Mouse (Mus musculus) stomach, postnatal 0 days (tissue): Measurements from ENCODE around the gene Cmc2. TPM values are rescaled to one million over a fixed set of nuclear protein-coding genes. Genes with fewer than 3 reads are reported as not detected.

Source experiments
- ATAC-seq: fragments of 200-750 bp; cut with Nextera tagmentation; 2 replicates; pipeline ENCODE4 v1.8.0; 2017; ENCODE audit not compliant: low FRiP score, low TSS enrichment
- DNase-seq: peaks from one replicate; pipeline ENCODE4 v3.0.0-alpha.2; 2016; ENCODE audit warnings: low spot score
- H3K27ac ChIP-seq: fragments of 300-500 bp; sonication (generic); replicated peaks from 2 replicates; pipeline ENCODE4 v1.5.1; 2014; ENCODE audit warnings: mild to moderate bottlenecking, control low read depth
- H3K27me3 ChIP-seq: fragments of 300-500 bp; sonication (generic); 2 replicates; pipeline ENCODE4 v1.6.1; 2014; ENCODE audit warnings: low read length; ENCODE audit not compliant: control insufficient read depth, insufficient read depth
- H3K36me3 ChIP-seq: fragments of 300-500 bp; sonication (generic); 2 replicates; pipeline ENCODE4 v1.6.1; 2014; ENCODE audit warnings: low read length, mixed read lengths; ENCODE audit not compliant: control insufficient read depth, insufficient read depth
- H3K4me1 ChIP-seq: fragments of 300-500 bp; sonication (generic); replicated peaks from 2 replicates; pipeline ENCODE4 v1.6.1; 2014; ENCODE audit warnings: antibody characterized with exemption; ENCODE audit not compliant: control insufficient read depth, insufficient read depth
- H3K4me2 ChIP-seq: fragments of 300-500 bp; sonication (generic); replicated peaks from 2 replicates; pipeline ENCODE4 v1.6.1; 2014; ENCODE audit warnings: low read depth, mild to moderate bottlenecking, control low read depth, moderate library complexity
- H3K4me3 ChIP-seq: fragments of 300-500 bp; sonication (generic); 2 replicates; pipeline ENCODE4 v1.5.1; 2014; ENCODE audit warnings: low read depth, low read length, control low read depth
- H3K9ac ChIP-seq: fragments of 300-500 bp; sonication (generic); 2 replicates; pipeline ENCODE4 v1.6.1; 2014; ENCODE audit warnings: mild to moderate bottlenecking, low read length, control low read depth, mixed read lengths
- H3K9me3 ChIP-seq: fragments of 300-500 bp; sonication (generic); 2 replicates; pipeline ENCODE4 v1.6.1; 2016; ENCODE audit warnings: low read length; ENCODE audit not compliant: control insufficient read depth
- CTCF ChIP-seq: IDR thresholded peaks from 2 replicates; pipeline ENCODE4 v1.5.1; 2016; ENCODE audit warnings: antibody characterized with exemption, low read depth, mild to moderate bottlenecking, moderate library complexity
- EP300 ChIP-seq: optimal IDR thresholded peaks from 2 replicates; pipeline ENCODE3; 2016; ENCODE audit warnings: antibody characterized with exemption
- WGBS: fragments of 180-500 bp; shearing (Covaris S2); extraction: QIAGEN DNeasy Blood & Tissue Kit; methylation state at CpG from one replicate; pipeline ENCODE4 v1.1.7; 2014; 5-methylcytosine and 5-hydroxymethylcytosine counted together
- polyA plus RNA-seq: library from polyadenylated mRNA; unstranded; fragments of >200 nt; fragmentation: Nextera tagmentation; extraction: Ambion mirVana; gene quantifications from 2 replicates; pipeline ENCODE4 v1.2.1, GENCODE M21; 2015

Gene Cmc2
- polyA plus RNA-seq, 1 experiment from 2014 or later: 47.7 TPM

DNA sequence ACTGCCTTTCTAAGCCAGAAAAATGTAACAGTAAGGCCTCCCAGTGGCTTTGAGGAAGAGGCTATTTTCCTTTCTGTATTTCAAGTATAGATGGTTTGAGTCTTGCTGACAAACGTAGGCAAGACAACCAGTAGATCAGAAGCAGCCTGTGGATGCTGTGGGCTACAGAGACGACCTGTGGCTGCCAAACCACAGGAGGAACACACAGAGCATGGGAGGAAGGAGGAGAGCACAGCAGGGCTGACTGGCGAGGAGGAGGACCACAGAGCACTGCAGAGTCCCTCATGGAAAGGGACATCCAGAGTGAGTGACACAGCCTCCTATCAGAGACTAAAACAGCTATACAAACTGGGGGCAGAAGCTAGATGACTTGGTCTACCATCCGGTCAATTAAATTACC is 16.0 kb downstream of the Cmc2 start:
- Histone ChIP-seq H3K9me3 (no peaks in the 10 kb centered on the region), H3K27ac (no peak overlapping the region), H3K36me3 (no peaks in the 10 kb centered on the region), H3K4me2 (no peak overlapping the region), H3K27me3 (no peaks in the 10 kb centered on the region), H3K4me1 (no peaks in the 10 kb centered on the region), H3K4me3 (no peak overlapping the region), H3K9ac (no peak overlapping the region)
- TF ChIP-seq EP300 (no peak), CTCF (no peak)
- DNase-seq (no peak), ATAC-seq (no peak)
- 81% methylated on average over 4 of the region's 4 CpGs for WGBS

DNA sequence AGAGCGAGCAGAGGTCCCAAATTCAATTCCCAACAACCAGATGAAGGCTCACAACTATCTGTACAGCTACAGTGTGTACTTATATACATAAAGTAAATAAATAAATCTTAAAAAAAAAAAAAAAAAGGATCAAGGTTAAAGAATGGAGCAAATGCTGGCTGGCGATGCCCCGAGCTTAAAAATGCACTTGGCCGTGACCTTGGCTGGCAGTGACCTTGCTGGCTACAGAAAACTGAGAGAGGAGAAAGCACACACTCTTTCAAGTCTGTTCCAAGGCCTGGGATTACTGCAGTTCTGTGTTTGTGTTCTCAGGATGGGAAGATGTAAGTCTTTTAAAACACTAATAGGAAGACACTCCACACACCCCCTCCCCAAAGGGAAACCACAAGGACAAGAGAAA is 16.5 kb downstream of the Cmc2 start:
- Histone ChIP-seq H3K4me1 (no peaks in the 10 kb centered on the region), H3K36me3 (no peaks in the 10 kb centered on the region), H3K9ac (no peak overlapping the region), H3K27me3 (no peaks in the 10 kb centered on the region), H3K9me3 (no peaks in the 10 kb centered on the region), H3K4me2 (no peak overlapping the region), H3K4me3 (no peak overlapping the region), H3K27ac (no peak overlapping the region)
- TF ChIP-seq EP300: no peak
- no peak for TF ChIP-seq CTCF
- ATAC-seq: no peak
- 90% methylated on average over 4 of the region's 4 CpGs for WGBS
- no peak for DNase-seq

DNA sequence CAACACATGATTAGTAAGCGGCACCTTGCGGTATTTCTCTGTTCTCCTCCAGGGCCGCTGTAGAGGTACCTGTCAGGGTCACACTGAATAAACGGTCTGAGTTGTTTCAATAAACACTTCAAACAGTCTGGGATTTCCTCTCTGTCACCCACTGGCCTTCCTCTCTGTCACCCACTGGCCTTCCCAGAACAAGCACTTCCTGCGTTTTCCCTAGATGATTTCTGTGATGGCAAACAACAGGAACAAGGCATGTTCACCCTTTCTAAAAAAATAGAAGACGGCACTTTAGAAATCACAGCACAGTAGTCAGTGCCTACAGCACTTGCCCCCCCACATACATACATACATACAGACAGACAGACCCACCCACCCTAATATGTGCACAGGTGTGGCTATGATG is 25.7 kb downstream of the Cmc2 start:
- TF ChIP-seq CTCF: no peak
- TF ChIP-seq EP300: no peak
- 84% methylated on average over 6 of the region's 6 CpGs for WGBS

DNA sequence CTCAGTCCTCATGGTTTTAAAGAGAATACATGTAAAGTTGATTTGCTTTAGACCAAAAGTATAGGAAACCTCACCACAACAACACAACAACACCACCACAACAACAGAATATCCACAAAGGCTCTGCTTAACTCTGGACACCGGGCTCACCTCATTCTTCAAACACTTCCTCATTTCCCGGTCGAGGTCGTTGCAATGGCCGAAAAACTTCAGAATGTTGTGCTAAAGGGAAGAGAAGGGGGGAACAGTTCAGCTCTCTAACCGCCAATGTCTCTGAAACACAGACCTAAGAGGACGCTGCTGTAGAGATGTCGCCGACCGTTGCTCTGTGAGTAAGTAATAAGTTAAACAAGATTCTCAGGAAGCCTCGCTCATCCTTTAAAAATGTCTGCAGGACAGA is 27.3 kb downstream of the Cmc2 start:
- Histone ChIP-seq H3K27ac (no peak overlapping the region), H3K4me2 (no peak overlapping the region), H3K9ac (no peak overlapping the region), H3K27me3 (no peaks in the 10 kb centered on the region), H3K4me3 (no peak overlapping the region), H3K36me3 (peaks cover 4% of the 10 kb centered on the region; the same call in 1 of the 2 replicates), H3K9me3 (0 out of 2 replicates have a peak, but pooled peaks cover 3% of the 10 kb centered on the region), H3K4me1 (no peaks in the 10 kb centered on the region)
- 66% methylated on average over 11 of the region's 11 CpGs for WGBS
- TF ChIP-seq CTCF (no peak), EP300 (no peak)
- DNase-seq (no peak), ATAC-seq (no peak)

More for the DNA sequence above, 25.7 kb downstream of the Cmc2 start:
- Histone ChIP-seq H3K4me1 (no peaks in the 10 kb centered on the region), H3K9ac (no peak overlapping the region), H3K4me2 (no peak overlapping the region), H3K4me3 (no peak overlapping the region), H3K36me3 (no peaks in the 10 kb centered on the region), H3K27ac (no peak overlapping the region), H3K9me3 (0 out of 2 replicates have a peak, but pooled peaks cover 3% of the 10 kb centered on the region), H3K27me3 (no peaks in the 10 kb centered on the region)
- DNase-seq (no peak), ATAC-seq (no peak)

DNA sequence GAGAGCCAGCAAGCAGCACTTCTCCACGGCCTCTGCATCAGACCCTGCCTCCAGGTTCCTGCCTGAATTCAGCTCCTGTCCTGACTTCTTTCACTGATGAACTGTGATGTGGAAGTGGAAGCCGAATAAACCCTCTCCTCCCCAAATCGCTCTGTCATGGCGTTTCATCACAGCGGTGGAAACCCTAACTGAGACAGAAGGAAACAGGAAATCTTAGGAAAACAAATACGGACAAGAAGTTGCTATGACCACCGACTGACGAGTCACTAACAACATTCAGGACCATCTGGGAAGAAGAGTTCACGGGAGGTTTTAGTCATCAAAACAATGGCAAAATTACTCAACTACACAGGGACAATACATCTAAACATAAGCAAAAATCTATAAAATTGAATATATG is 28.6 kb downstream of the Cmc2 start:
- DNase-seq: no peak
- 76% methylated on average over 9 of the region's 9 CpGs for WGBS
- no peak for ATAC-seq

DNA sequence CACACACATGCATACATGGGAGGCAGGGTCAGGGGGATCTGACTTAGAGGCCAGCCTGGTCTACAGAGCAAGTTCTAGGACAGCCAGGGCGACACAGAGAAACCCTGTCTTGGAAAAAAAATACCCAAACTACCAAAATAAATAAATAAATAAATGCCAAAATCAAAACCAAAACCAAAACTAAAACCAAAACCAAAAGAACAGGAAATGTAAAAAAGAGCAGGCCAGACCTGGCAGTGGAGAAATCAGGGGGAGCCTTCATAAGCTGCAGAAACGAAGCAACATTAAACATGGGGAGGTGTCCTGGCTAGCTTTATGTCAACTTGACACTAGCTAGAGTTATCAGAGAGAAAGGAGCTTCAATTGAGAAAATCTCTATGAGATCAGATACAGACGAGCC is 29.1 kb downstream of the Cmc2 start:
- H3K27ac ChIP-seq: no peak overlapping the region
- H3K4me1 ChIP-seq: no peaks in the 10 kb centered on the region
- DNase-seq (no peak), ATAC-seq (no peak)
- H3K9ac ChIP-seq: no peak overlapping the region
- no peaks in the 10 kb centered on the region for H3K27me3 ChIP-seq
- H3K36me3 ChIP-seq: peaks cover 7% of the 10 kb centered on the region; the same call in 1 of the 2 replicates
- H3K9me3 ChIP-seq: 0 out of 2 replicates have a peak, but pooled peaks cover 3% of the 10 kb centered on the region
- H3K4me2 ChIP-seq: no peak overlapping the region
- no peak for TF ChIP-seq EP300
- TF ChIP-seq CTCF: no peak
- no peak overlapping the region for H3K4me3 ChIP-seq
- 86% methylated on average over 3 of the region's 3 CpGs for WGBS

More for the DNA sequence above, 28.6 kb downstream of the Cmc2 start:
- TF ChIP-seq EP300: no peak
- TF ChIP-seq CTCF: no peak
- H3K9me3 ChIP-seq: 0 out of 2 replicates have a peak, but pooled peaks cover 3% of the 10 kb centered on the region
- H3K36me3 ChIP-seq: peaks cover 7% of the 10 kb centered on the region; the same call in 1 of the 2 replicates
- H3K9ac ChIP-seq: no peak overlapping the region
- no peaks in the 10 kb centered on the region for H3K27me3 ChIP-seq
- H3K4me3 ChIP-seq: no peak overlapping the region
- no peak overlapping the region for H3K4me2 ChIP-seq
- no peaks in the 10 kb centered on the region for H3K4me1 ChIP-seq
- no peak overlapping the region for H3K27ac ChIP-seq
